Mouse (Mus musculus) G1E (cell line): Measurements from ENCODE around the gene Crnkl1.

Source experiments
- CTCF ChIP-seq: IDR thresholded peaks from 2 replicates; pipeline ENCODE4 v1.5.1; 2012; ENCODE audit warnings: low read depth, low read length, inconsistent platforms, mixed read lengths
- GATA1 ChIP-seq: IDR thresholded peaks from 2 replicates; pipeline ENCODE4 v1.6.1; 2012; ENCODE audit warnings: borderline replicate concordance, low read length, inconsistent platforms, mixed read lengths

GRCm38 (mm10) chr2:145934339-145935231 lies at the start of gene Crnkl1, which contains the start of gene Cfap61:
- TF ChIP-seq GATA1, result no peak
- TF ChIP-seq CTCF, result no peak
